Mouse (Mus musculus): ENCODE measurements around the gene Grm2.

DNA sequence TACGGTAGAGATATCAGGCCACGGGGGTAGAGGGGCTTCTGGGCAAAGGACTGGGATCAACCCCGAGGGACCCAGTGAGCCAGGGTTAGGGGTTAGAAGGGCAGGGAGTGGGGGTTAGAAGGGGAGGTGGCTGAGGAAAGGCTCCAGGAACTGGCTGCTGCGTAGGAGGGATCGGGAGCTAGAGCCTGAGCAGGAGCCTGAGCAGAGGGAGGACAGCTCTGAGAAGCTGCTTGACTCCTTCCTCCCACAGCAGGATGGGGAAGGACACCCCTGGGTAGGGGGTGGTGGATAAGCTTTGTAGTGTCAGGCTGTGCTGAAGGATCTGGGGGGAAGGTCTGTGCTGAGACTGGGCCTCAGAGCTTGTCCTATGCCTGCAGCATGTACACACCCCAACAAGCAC, 938 bp upstream of the Grm2 start:
- TF ChIP-seq POLR2A (IDR thresholded peaks at IDR 0.05; ENCODE audit: borderline replicate concordance, low read depth, low read length) (no peak), CTCF (IDR thresholded peaks at IDR 0.05; ENCODE audit: low read depth, low read length) (no peak)
